Mouse (Mus musculus) brain, embryonic 14.5 days (tissue): Measurements from ENCODE around the gene Scfd2.

Experiments used
- CTCF ChIP-seq: fragments of 200-500 bp; IDR thresholded peaks from 2 replicates; pipeline ENCODE4 v1.5.1; 2012; ENCODE audit warnings: inconsistent platforms, mild to moderate bottlenecking, moderate library complexity, borderline replicate concordance; ENCODE audit not compliant: insufficient read depth, insufficient read length; ENCODE audit errors: extremely low read depth
- POLR2A ChIP-seq: fragments of 200-500 bp; IDR thresholded peaks from 2 replicates; pipeline ENCODE4 v1.6.1; 2012; ENCODE audit warnings: mild to moderate bottlenecking, inconsistent platforms, borderline replicate concordance; ENCODE audit not compliant: poor library complexity, insufficient read depth, insufficient read length, severe bottlenecking; ENCODE audit errors: extremely low read depth

DNA sequence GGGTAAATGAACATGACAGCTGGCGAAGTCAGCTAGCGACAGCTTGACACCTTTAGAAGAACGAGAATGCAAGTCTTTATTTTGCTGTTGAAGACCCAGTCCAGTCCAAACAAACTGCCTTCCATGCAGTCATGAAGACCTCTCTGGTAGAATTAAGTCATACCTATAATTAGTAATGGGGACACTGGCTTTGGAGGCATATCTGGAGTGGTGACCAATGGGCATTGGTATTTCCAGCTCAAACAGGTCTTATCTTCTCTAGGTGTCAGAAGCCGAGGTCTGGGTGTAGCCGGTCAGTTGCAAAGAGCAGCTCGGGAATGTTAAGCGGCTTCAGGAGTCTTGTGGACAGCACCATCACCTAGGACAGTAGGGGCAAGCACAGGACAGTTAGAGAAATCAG is 325.5 kb downstream of the Scfd2 start:
- TF ChIP-seq CTCF (no peak), POLR2A (no peak)
